In genomic region chr4:59224889-59225288, GRCm38 (mm10) we compare ENCODE assay signal across 16 mouse cellular contexts. TPM values are rescaled to one million over a fixed set of nuclear protein-coding genes. Genes with fewer than 3 reads are reported as not detected.
A peak's percentile ranks its signal among the peaks of the same experiment; 100 is the strongest.
DNase-seq lines count a peak whose midpoint lies in the region; TF ChIP-seq lines count a peak whose summit lies in the region.
"Had no signal": no experiment of that assay in that cellular context is flagged by ENCODE, and none has a peak within 500 bp of the region (broad histone marks: within the 10 kb centered on the region; RNA-seq: fewer than 3 reads in every experiment).

No protein-coding gene starts in this region.

- peaks cover 8% of the 10 kb centered on the region for H3K79me2 ChIP-seq in myocyte (ENCODE audit: control insufficient read depth, insufficient read depth)

- peaks cover 9% of the 10 kb centered on the region; the same call in 1 of the 2 replicates for H3K4me1 ChIP-seq in spleen, adult 2 months (ENCODE audit: control insufficient read depth, insufficient read depth, insufficient read length)
- H3K4me1 ChIP-seq: embryonic facial prominence, embryonic 13.5 days; limb, embryonic 12.5 days; lung, embryonic 15.5 days; midbrain, embryonic 10.5 days had no signal

- 49% methylated on average over 4 of the region's 4 CpGs for WGBS in spleen, adult 2 months

- peak in 1 of 2 experiments; percentile 29 for DNase-seq in spleen, adult 2 months (ENCODE audit: low read depth in 1 of 2, low spot score in 2 of 2)
- no peak for DNase-seq in spleen, adult 12 weeks (ENCODE audit: low spot score)
- peak; percentile 67 for DNase-seq in NIH3T3 (ENCODE audit: low read depth)
- DNase-seq in gastrocnemius, postnatal 14 days, result peak; percentile 23
- no peak for DNase-seq in embryo, embryonic 9.5 days (ENCODE audit: extremely low spot score)
- no peak for DNase-seq in Muller cell, postnatal 12 days (ENCODE audit: inconsistent ontology term)
- DNase-seq in layer of hippocampus, adult 11-12 months (ENCODE audit: low spot score), result no peak
- DNase-seq: cerebellum, postnatal 25 days; kidney, postnatal 14 days; spleen, adult 18-20 months; thymus, adult 18-20 months had no signal

- peak overlapping the region; percentile 51 for H3K4me2 ChIP-seq in myocyte (ENCODE audit: low read depth)
- H3K4me2 ChIP-seq: embryonic facial prominence, embryonic 13.5 days; limb, embryonic 12.5 days; lung, embryonic 15.5 days had no signal

- intact Hi-C loops in gastrocnemius, postnatal 14 days (cut with DNase I; ENCODE audit: low total_unique reads), result no loop called here

- H3K36me3 ChIP-seq in spleen, adult 2 months (ENCODE audit: control insufficient read depth, insufficient read depth, low read length), result peaks cover 18% of the 10 kb centered on the region
- H3K36me3 ChIP-seq in myocyte (ENCODE audit: control insufficient read depth, insufficient read depth), result peaks cover 47% of the 10 kb centered on the region

- no peak overlapping the region for H3ac ChIP-seq in myocyte (ENCODE audit: control insufficient read depth, insufficient read length)

- no peak for TF ChIP-seq CTCF in spleen, adult 2 months (IDR thresholded peaks at IDR 0.05; ENCODE audit: extremely low read depth, insufficient read depth, insufficient read length, insufficient replicate concordance)

- no peaks in the 10 kb centered on the region for H3K27me3 ChIP-seq in spleen, adult 2 months (ENCODE audit: control insufficient read depth, insufficient read depth, low read length)
- H3K27me3 ChIP-seq in myocyte (ENCODE audit: control insufficient read depth, insufficient read depth, insufficient read length), result no peaks in the 10 kb centered on the region
- H3K27me3 ChIP-seq: embryonic facial prominence, embryonic 13.5 days; limb, embryonic 12.5 days; lung, embryonic 15.5 days had no signal

- H3K4me3 ChIP-seq in spleen, adult 2 months (ENCODE audit: extremely low read depth, insufficient read depth, insufficient read length), result no peak overlapping the region
- H3K4me3 ChIP-seq in myocyte, result no peak overlapping the region
- H3K4me3 ChIP-seq: embryonic facial prominence, embryonic 13.5 days; limb, embryonic 12.5 days; lung, embryonic 15.5 days; midbrain, embryonic 10.5 days had no signal

- H3K27ac ChIP-seq in spleen, adult 2 months (ENCODE audit: insufficient read depth, low read length), result peak overlapping the region; percentile 67
- H3K27ac ChIP-seq: embryonic facial prominence, embryonic 13.5 days; limb, embryonic 12.5 days; lung, embryonic 15.5 days; midbrain, embryonic 10.5 days had no signal

- no peak for TF ChIP-seq POLR2A in spleen, adult 2 months (IDR thresholded peaks at IDR 0.05; ENCODE audit: low read depth, low read length)
- TF ChIP-seq POLR2A in myocyte (IDR thresholded peaks at IDR 0.05; ENCODE audit: insufficient read length, low read depth), result no peak

TF ChIP-seq in myocyte, 11 proteins besides CTCF, POLR2A, EP300 and RAD21:
- TF ChIP-seq TCF12 (IDR thresholded peaks at IDR 0.05; ENCODE audit: insufficient read depth, poor library complexity, severe bottlenecking) (no peak), USF1 (IDR thresholded peaks at IDR 0.05; ENCODE audit: low read depth) (no peak), MYOG (IDR thresholded peaks at IDR 0.05; ENCODE audit: control insufficient read depth in 1 of 3, insufficient read depth in 1 of 3, insufficient read length in 2 of 3, low read depth in 2 of 3) (peak in 1 of 3 experiments; percentile 31), CEBPB (IDR thresholded peaks at IDR 0.05; ENCODE audit: insufficient read depth, poor library complexity, severe bottlenecking) (no peak), POLR2AphosphoS2 (IDR thresholded peaks at IDR 0.05; ENCODE audit: insufficient read length, low read depth) (peak; percentile 80), SRF (IDR thresholded peaks at IDR 0.05; ENCODE audit: control insufficient read depth, insufficient read length, low read depth) (no peak), E2F4 (IDR thresholded peaks at IDR 0.05; ENCODE audit: insufficient read depth) (no peak), MYOD1 (IDR thresholded peaks at IDR 0.05; ENCODE audit: control insufficient read depth in 1 of 3, insufficient read length in 2 of 3, low read depth in 2 of 3) (peak in 1 of 3 experiments; percentile 20), TCF3 (IDR thresholded peaks at IDR 0.05; ENCODE audit: insufficient read length, low read depth) (no peak), MAX (IDR thresholded peaks at IDR 0.05; ENCODE audit: low read depth) (no peak)

RNA-seq across cellular contexts. Expression of gene Ugcg, which starts 35.8 kb away (rescaled TPM):
- 57.9 and 62.6 TPM in 2 replicates for polyA plus RNA-seq in spleen, adult 2 months (2012; rRNA removed)
- 10 to 100 TPM; 10.2 to 10.4 TPM for total RNA-seq in gastrocnemius, postnatal 14 days (2021)
- polyA plus RNA-seq in myocyte (2012; fragmentation: generic; extraction: Trizol), result 24.0 TPM

Comparison
In these comparisons a context has a peak if more than half of its experiments do, and no peak if none do; other contexts are left out.
1. DNase-seq: peak in NIH3T3 (single experiment) and gastrocnemius, postnatal 14 days (single experiment); none in spleen, adult 12 weeks (single experiment), embryo, embryonic 9.5 days (single experiment), Muller cell, postnatal 12 days (single experiment) and layer of hippocampus, adult 11-12 months (single experiment).